Mouse (Mus musculus) neutrophil, adult 5-6 weeks (primary cell): ENCODE results near the gene Syndig1. TPM values are rescaled to one million over a fixed set of nuclear protein-coding genes. Genes with fewer than 3 reads are reported as not detected.

Source experiments
- ATAC-seq: fragments of 151-379, 151-347 bp; 2 replicates; pipeline ENCODE4 v1.8.0; 2017; ENCODE audit warnings: mild to moderate bottlenecking, moderate TSS enrichment; ENCODE audit not compliant: insufficient number of reproducible peaks, poor library complexity, low FRiP score, severe bottlenecking; ENCODE audit errors: extremely low read depth
- total RNA-seq: library from RNA; stranded (forward); fragments of 200-1000 nt; gene quantifications from 2 replicates; pipeline ENCODE4 v1.2.3, GENCODE M21; 2017

Syndig1 gene
- not detected in 2 replicates for total RNA-seq

GRCm38 (mm10) chr2:149828911-149829310 lies at the start of gene Syndig1:
Syndig1 (plus strand) TSS chr2:149829211.
- no peak for ATAC-seq

- no peak for ATAC-seq
These were observed 30.4 kb upstream of the Syndig1 start for GRCm38 (mm10) chr2:149798613-149799012.

GRCm38 (mm10) chr2:149804599-149805140 lies 24.3 kb upstream of the Syndig1 start:
- ATAC-seq, result no peak

GRCm38 (mm10) chr2:149805256-149805655 lies 23.8 kb upstream of the Syndig1 start:
- no peak for ATAC-seq

- ATAC-seq, result no peak
These were observed 16.1 kb upstream of the Syndig1 start for GRCm38 (mm10) chr2:149812899-149813298.

- no peak for ATAC-seq
These were observed 10.6 kb upstream of the Syndig1 start for GRCm38 (mm10) chr2:149818395-149818794.

- ATAC-seq, result no peak
These were observed 9.3 kb upstream of the Syndig1 start for GRCm38 (mm10) chr2:149819751-149820150.

GRCm38 (mm10) chr2:149820201-149820600 lies 8.8 kb upstream of the Syndig1 start:
- ATAC-seq, result no peak

- ATAC-seq, result no peak
These were observed 1.0 kb downstream of the Syndig1 start for GRCm38 (mm10) chr2:149829955-149830535.

GRCm38 (mm10) chr2:149830536-149831458 lies 1.8 kb downstream of the Syndig1 start, which contains the start of gene C530025M09Rik:
C530025M09Rik (minus strand) TSS chr2:149831213.
- ATAC-seq, result no peak

- ATAC-seq, result no peak
These were observed 2.6 kb downstream of the Syndig1 start for GRCm38 (mm10) chr2:149831459-149832245.

- ATAC-seq, result no peak
These were observed 3.3 kb downstream of the Syndig1 start for GRCm38 (mm10) chr2:149832301-149832700.

- ATAC-seq, result no peak
These were observed 6.1 kb downstream of the Syndig1 start for GRCm38 (mm10) chr2:149835091-149835490.

- no peak for ATAC-seq
These were observed 7.6 kb downstream of the Syndig1 start for GRCm38 (mm10) chr2:149836471-149837135.

GRCm38 (mm10) chr2:149839666-149840065 lies 10.7 kb downstream of the Syndig1 start:
- ATAC-seq, result no peak

- no peak for ATAC-seq
These were observed 15.6 kb downstream of the Syndig1 start for GRCm38 (mm10) chr2:149844575-149844974.

- no peak for ATAC-seq
These were observed 19.8 kb downstream of the Syndig1 start for GRCm38 (mm10) chr2:149848778-149849177.

GRCm38 (mm10) chr2:149861002-149861401 lies 32.0 kb downstream of the Syndig1 start:
- ATAC-seq, result no peak
